Mouse (Mus musculus) liver, embryonic 11.5 days (tissue): Measurements from ENCODE around the gene Gsk3a. TPM values are rescaled to one million over a fixed set of nuclear protein-coding genes. Genes with fewer than 3 reads are reported as not detected.

ENCODE experiments used
- ATAC-seq: fragments of 200-750 bp; cut with Nextera tagmentation; replicated peaks from 2 replicates; pipeline ENCODE4 v1.8.0; 2017; ENCODE audit warnings: moderate number of reproducible peaks, mild to moderate bottlenecking, moderate TSS enrichment, moderate library complexity; ENCODE audit not compliant: low FRiP score
- DNase-seq: peaks from one replicate; pipeline ENCODE4 v3.0.0-alpha.2; 2017; ENCODE audit warnings: low spot score
- H3K27ac ChIP-seq: fragments of 300-500 bp; sonication (generic); 2 replicates; pipeline ENCODE4 v1.5.1; 2014; ENCODE audit warnings: mild to moderate bottlenecking, low read depth, low read length, control low read depth
- H3K27me3 ChIP-seq: fragments of 300-500 bp; sonication (generic); replicated peaks from 2 replicates; pipeline ENCODE4 v1.6.1; 2014; ENCODE audit warnings: low read length, mixed read lengths; ENCODE audit not compliant: control insufficient read depth, insufficient read depth
- H3K36me3 ChIP-seq: fragments of 300-500 bp; sonication (generic); 2 replicates; pipeline ENCODE4 v1.6.1; 2014; ENCODE audit warnings: mild to moderate bottlenecking, low read length, moderate library complexity, mixed read lengths; ENCODE audit not compliant: control insufficient read depth, insufficient read depth
- H3K4me1 ChIP-seq: fragments of 300-500 bp; sonication (generic); replicated peaks from 2 replicates; pipeline ENCODE4 v1.6.1; 2014; ENCODE audit warnings: low read length, mixed read lengths; ENCODE audit not compliant: control insufficient read depth, insufficient read depth
- H3K4me2 ChIP-seq: fragments of 300-500 bp; sonication (generic); 2 replicates; pipeline ENCODE4 v1.6.1; 2014; ENCODE audit warnings: mild to moderate bottlenecking, control low read depth, moderate library complexity
- H3K4me3 ChIP-seq: fragments of 300-500 bp; sonication (generic); 2 replicates; pipeline ENCODE4 v1.5.1; 2014; ENCODE audit warnings: low read depth, low read length, control low read depth
- H3K9ac ChIP-seq: fragments of 300-500 bp; sonication (generic); 2 replicates; pipeline ENCODE4 v1.6.1; 2014; ENCODE audit warnings: low read depth, low read length, control low read depth
- H3K9me3 ChIP-seq: fragments of 300-500 bp; sonication (generic); 2 replicates; pipeline ENCODE4 v1.6.1; 2016; ENCODE audit warnings: low read length, inconsistent platforms, mixed read lengths; ENCODE audit not compliant: control insufficient read depth
- WGBS: fragments of 180-500 bp; shearing (Covaris S2); extraction: QIAGEN DNeasy Blood & Tissue Kit; methylation state at CpG from one replicate; pipeline ENCODE4 v1.1.7; 2014; 5-methylcytosine and 5-hydroxymethylcytosine counted together
- microRNA-seq: library from miRNA; unstranded; fragments of <30 nt; microRNA quantifications from one replicate; pipeline ENCODE4, GENCODE M21; 2017; ENCODE audit warnings: borderline number of aligned reads
- polyA plus RNA-seq: library from polyadenylated mRNA; unstranded; fragments of >200 nt; fragmentation: Nextera tagmentation; extraction: Ambion mirVana; gene quantifications from 2 replicates; pipeline ENCODE4 v1.2.1, GENCODE M21; 2014

The Gsk3a gene
- polyA plus RNA-seq, 1 experiment from 2014 or later = 13.0 TPM

DNA sequence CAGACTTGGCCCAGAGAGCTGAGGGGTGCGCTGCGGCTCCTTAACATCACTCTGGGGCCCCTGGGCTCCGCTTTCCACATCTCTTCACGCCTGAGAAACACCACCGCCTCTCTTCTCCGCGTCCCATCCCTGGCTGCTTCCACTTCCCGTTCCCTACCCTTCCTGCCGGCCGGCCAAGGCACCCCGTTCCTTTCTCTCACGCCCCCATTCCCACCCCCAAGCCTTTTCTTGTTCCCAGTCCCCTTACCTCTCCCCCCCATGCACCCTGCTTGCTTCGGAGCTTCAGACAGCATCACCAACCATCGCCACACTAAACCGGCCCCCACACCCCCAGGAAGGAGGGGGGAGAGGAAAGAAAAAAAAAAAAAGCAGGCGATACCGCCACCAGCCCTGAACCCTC, 59.3 kb downstream of the Gsk3a start:
- no peak overlapping the region for H3K9ac ChIP-seq
- 2% methylated on average over 17 of the region's 17 CpGs for WGBS
- no peak overlapping the region for H3K27ac ChIP-seq
- H3K4me1 ChIP-seq = peaks cover 5% of the 10 kb centered on the region
- no peak for ATAC-seq
- DNase-seq = no peak
- H3K9me3 ChIP-seq = no peaks in the 10 kb centered on the region
- peak overlapping the region; percentile 47 for H3K4me3 ChIP-seq
- no peaks in the 10 kb centered on the region for H3K36me3 ChIP-seq
- peak overlapping the region; percentile 81 for H3K4me2 ChIP-seq
- peaks cover 85% of the 10 kb centered on the region for H3K27me3 ChIP-seq

Small RNA genes lying within 50 kb of the gene (microRNA-seq; reads per million reads assigned to microRNA genes)
- not detected for gene Mir7048

Other genes with a start within 250 kb of the Gsk3a start
- 1.4 and 1.5 TPM in 2 replicates for gene Atp1a3, start 231.9 kb downstream of the Gsk3a start, polyA plus RNA-seq
- gene Grik5, start 165.5 kb downstream of the Gsk3a start, polyA plus RNA-seq = 3.5 and 5.3 TPM in 2 replicates
- 22.8 and 23.1 TPM in 2 replicates for gene Zfp574, start 165.3 kb downstream of the Gsk3a start, polyA plus RNA-seq
- gene Pou2f2, start 58.1 kb downstream of the Gsk3a start, polyA plus RNA-seq = 2.2 and 3.2 TPM in 2 replicates
- 19.6 and 21.1 TPM in 2 replicates for gene Dedd2, start 17.2 kb downstream of the Gsk3a start, polyA plus RNA-seq
- 4.0 and 4.2 TPM in 2 replicates for gene Zfp526, start 16.4 kb downstream of the Gsk3a start, polyA plus RNA-seq
- gene Erf, start 12.9 kb upstream of the Gsk3a start, polyA plus RNA-seq = 13.8 and 16.4 TPM in 2 replicates
- gene Cic, start 29.9 kb upstream of the Gsk3a start, polyA plus RNA-seq = 21.6 and 25.2 TPM in 2 replicates
- gene Pafah1b3, start 60.1 kb upstream of the Gsk3a start, polyA plus RNA-seq = 104 and 106 TPM in 2 replicates
- gene Prr19, start 63.6 kb upstream of the Gsk3a start, polyA plus RNA-seq = 0.32 and 0.68 TPM in 2 replicates
- 0.16 and 0.32 TPM in 2 replicates for gene Tmem145, start 68.3 kb upstream of the Gsk3a start, polyA plus RNA-seq
- gene Megf8, start 79.3 kb upstream of the Gsk3a start, polyA plus RNA-seq = 5.1 and 5.5 TPM in 2 replicates
- not detected in 2 replicates for gene Cnfn, start 131.9 kb upstream of the Gsk3a start, polyA plus RNA-seq
- 2.3 and 2.5 TPM in 2 replicates for gene Lipe, start 160.9 kb upstream of the Gsk3a start, polyA plus RNA-seq
- gene Cxcl17, start 175.0 kb upstream of the Gsk3a start, polyA plus RNA-seq = 0.38 TPM in 1 of 2 replicates, not detected in the other
- gene Ceacam1, start 239.8 kb upstream of the Gsk3a start, polyA plus RNA-seq = 2.3 and 3.6 TPM in 2 replicates